Mouse (Mus musculus) kidney, embryonic 16.5 days (tissue): ENCODE results near the gene Arid2. TPM values are rescaled to one million over a fixed set of nuclear protein-coding genes. Genes with fewer than 3 reads are reported as not detected.
"Not testable (repeated sequence)": the region's sequence is repeated elsewhere in the genome, so short reads cannot be mapped to it uniquely, and the experiment has no call there.

ENCODE experiments used
- ATAC-seq: fragments of 200-750 bp; cut with Nextera tagmentation; 2 replicates; pipeline ENCODE4 v1.8.0; 2017; ENCODE audit warnings: moderate TSS enrichment; ENCODE audit not compliant: low FRiP score, low TSS enrichment
- H3K27ac ChIP-seq: fragments of 300-500 bp; sonication (generic); 2 replicates; pipeline ENCODE4 v1.5.1; 2014; ENCODE audit warnings: low read length
- H3K27me3 ChIP-seq: fragments of 300-500 bp; sonication (generic); 2 replicates; pipeline ENCODE4 v1.6.1; 2014; ENCODE audit warnings: low read length, control low read depth, mixed read lengths; ENCODE audit not compliant: insufficient read depth
- H3K36me3 ChIP-seq: fragments of 300-500 bp; sonication (generic); 2 replicates; pipeline ENCODE4 v1.6.1; 2014; ENCODE audit warnings: low read length, control low read depth, mixed read lengths; ENCODE audit not compliant: insufficient read depth
- H3K4me1 ChIP-seq: fragments of 300-500 bp; sonication (generic); 2 replicates; pipeline ENCODE4 v1.6.1; 2014; ENCODE audit warnings: low read length, control low read depth, mixed read lengths; ENCODE audit not compliant: insufficient read depth
- H3K4me2 ChIP-seq: fragments of 300-500 bp; sonication (generic); replicated peaks from 2 replicates; pipeline ENCODE4 v1.6.1; 2014; ENCODE audit warnings: low read depth, low read length
- H3K4me3 ChIP-seq: fragments of 300-500 bp; sonication (generic); 2 replicates; pipeline ENCODE4 v1.5.1; 2014; ENCODE audit warnings: mild to moderate bottlenecking, low read length
- H3K9ac ChIP-seq: fragments of 300-500 bp; sonication (generic); replicated peaks from 2 replicates; pipeline ENCODE4 v1.6.1; 2014; ENCODE audit warnings: low read length
- H3K9me3 ChIP-seq: fragments of 300-500 bp; sonication (generic); 2 replicates; pipeline ENCODE4 v1.6.1; 2016; ENCODE audit warnings: low read length, control low read depth
- WGBS: fragments of 180-500 bp; shearing (Covaris S2); extraction: QIAGEN DNeasy Blood & Tissue Kit; methylation state at CpG from one replicate; pipeline ENCODE4 v1.1.7; 2014; 5-methylcytosine and 5-hydroxymethylcytosine counted together
- microRNA-seq: library from miRNA; unstranded; fragments of <30 nt; microRNA quantifications from one replicate; pipeline ENCODE4, GENCODE M21; 2016
- polyA plus RNA-seq: library from polyadenylated mRNA; unstranded; fragments of >200 nt; fragmentation: Nextera tagmentation; extraction: Ambion mirVana; gene quantifications from 2 replicates; pipeline ENCODE4 v1.2.1, GENCODE M21; 2015

Arid2 gene
- polyA plus RNA-seq, 1 experiment from 2014 or later, result 24.0 TPM

DNA sequence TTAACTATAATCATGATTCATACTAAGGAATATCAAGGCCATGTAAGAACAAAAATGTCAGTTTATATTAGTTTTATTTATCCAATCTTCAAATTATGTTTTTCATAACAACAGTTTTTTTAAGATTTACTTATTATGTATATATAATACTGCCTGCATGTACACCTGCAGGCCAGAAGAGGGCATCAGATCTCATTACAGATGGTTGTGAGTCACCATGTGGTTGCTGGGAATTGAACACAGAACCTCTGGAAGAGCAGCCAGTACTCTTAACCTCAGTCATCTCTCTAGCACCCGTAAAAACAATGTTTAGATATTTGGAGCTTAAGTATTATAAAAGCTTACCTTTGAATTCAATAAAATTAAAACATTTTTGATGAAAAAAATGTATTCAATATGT, 146.9 kb downstream of the Arid2 start:
- Histone ChIP-seq H3K27me3 (no peaks in the 10 kb centered on the region), H3K36me3 (peaks cover 47% of the 10 kb centered on the region), H3K4me1 (no peaks in the 10 kb centered on the region), H3K4me2 (no peak overlapping the region), H3K9ac (no peak overlapping the region), H3K4me3 (no peak overlapping the region), H3K27ac (no peak overlapping the region), H3K9me3 (peaks cover 6% of the 10 kb centered on the region; the same call in 1 of the 2 replicates)
- WGBS, result 98% methylated on average over 1 of the region's 1 CpGs
- no peak for ATAC-seq

- WGBS, result 83% methylated on average over 5 of the region's 6 CpGs
- not testable (repeated sequence) for H3K4me2 ChIP-seq, H3K9me3 ChIP-seq, H3K9ac ChIP-seq, H3K27me3 ChIP-seq, H3K27ac ChIP-seq, ATAC-seq, H3K4me1 ChIP-seq, H3K4me3 ChIP-seq
- peaks cover 21% of the 10 kb centered on the region; the same call in 1 of the 2 replicates for H3K36me3 ChIP-seq
These were observed 154.2 kb downstream of the Arid2 start for GRCm38 (mm10) chr15:96441480-96441879.

GRCm38 (mm10) chr15:96446785-96447184, 159.5 kb downstream of the Arid2 start:
- Histone ChIP-seq H3K9me3 (no peaks in the 10 kb centered on the region), H3K27me3 (no peaks in the 10 kb centered on the region), H3K4me3 (no peak overlapping the region), H3K9ac (no peak overlapping the region), H3K36me3 (peaks cover 23% of the 10 kb centered on the region), H3K4me1 (no peaks in the 10 kb centered on the region), H3K27ac (no peak overlapping the region), H3K4me2 (no peak overlapping the region)
- ATAC-seq, result no peak
- 90% methylated on average over 10 of the region's 10 CpGs for WGBS

DNA sequence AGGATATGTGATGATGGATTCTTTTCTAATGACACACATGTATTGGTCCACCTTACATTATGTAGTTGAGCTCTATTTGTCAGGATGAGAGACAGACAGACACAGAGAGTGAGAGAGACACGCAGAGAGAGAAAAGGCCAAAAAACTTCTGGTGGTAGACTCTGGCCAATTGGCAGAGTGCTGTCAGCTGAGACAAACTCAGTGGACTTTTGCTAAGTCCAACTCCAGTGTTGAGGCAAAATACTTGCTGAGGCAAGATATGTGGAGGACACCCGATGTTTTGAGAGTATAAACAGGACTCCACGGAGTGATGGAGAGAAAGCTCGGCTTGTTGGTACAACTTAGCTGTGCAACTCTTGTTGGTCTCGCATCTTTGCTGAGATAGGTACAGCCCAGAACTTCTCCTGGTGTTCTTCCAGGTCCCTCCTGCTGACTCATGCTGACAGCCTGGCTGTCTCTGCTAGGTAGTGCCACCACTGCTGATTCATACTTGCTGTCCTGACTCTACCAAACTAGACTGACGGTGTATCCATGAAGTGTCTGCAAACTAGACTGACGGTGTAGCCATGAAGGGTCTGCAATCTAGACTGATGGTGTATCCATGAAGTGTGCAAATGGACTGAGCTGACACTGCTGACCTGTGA, 161.5 kb downstream of the Arid2 start:
- H3K4me2 ChIP-seq, result no peak overlapping the region
- no peaks in the 10 kb centered on the region for H3K9me3 ChIP-seq
- no peaks in the 10 kb centered on the region for H3K27me3 ChIP-seq
- peaks cover 3% of the 10 kb centered on the region; the same call in 1 of the 2 replicates for H3K4me1 ChIP-seq
- H3K36me3 ChIP-seq, result peaks cover 20% of the 10 kb centered on the region
- no peak overlapping the region for H3K4me3 ChIP-seq
- H3K9ac ChIP-seq, result no peak overlapping the region
- ATAC-seq, result no peak
- H3K27ac ChIP-seq, result no peak overlapping the region
- WGBS, result 90% methylated on average over 7 of the region's 7 CpGs

DNA sequence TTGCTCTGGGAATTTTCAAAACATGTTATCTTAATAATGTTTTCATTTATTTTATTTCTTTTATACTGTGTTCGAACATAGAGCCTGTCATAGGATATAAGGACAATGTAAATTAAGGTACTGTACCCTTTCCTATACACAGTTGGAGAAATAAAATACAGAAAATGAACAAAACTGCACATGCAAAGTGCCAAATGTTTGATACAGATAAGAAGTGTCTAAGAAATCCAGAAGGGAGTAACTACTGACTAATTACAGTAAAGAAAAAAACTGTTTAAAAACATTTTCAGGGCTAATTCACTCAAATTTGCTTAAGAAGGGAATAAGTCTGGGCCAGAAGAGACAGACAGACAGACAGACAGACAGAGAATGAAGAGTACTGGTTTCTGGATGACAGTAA, 166.0 kb downstream of the Arid2 start:
- Histone ChIP-seq H3K4me2 (no peak overlapping the region), H3K27me3 (no peaks in the 10 kb centered on the region), H3K4me3 (no peak overlapping the region), H3K36me3 (peaks cover 12% of the 10 kb centered on the region), H3K9ac (no peak overlapping the region), H3K9me3 (no peaks in the 10 kb centered on the region), H3K27ac (no peak overlapping the region), H3K4me1 (peaks cover 28% of the 10 kb centered on the region)
- no peak for ATAC-seq
- 70% methylated on average over 1 of the region's 1 CpGs for WGBS

Small RNA genes within 50 kb of the gene (microRNA-seq; reads per million reads assigned to microRNA genes)
- not detected for gene Gm25397

Other genes starting within 250 kb of the Arid2 start
- 84.6 and 96.5 TPM in 2 replicates for gene Scaf11, start 173.3 kb downstream of the Arid2 start, polyA plus RNA-seq